In genomic region chr3:96502181-96503082, GRCm38 (mm10) we compare ENCODE assay signal across 1 mouse cellular context.
TF ChIP-seq lines count a peak whose summit lies in the region.

No protein-coding gene starts in this region.

TF ChIP-seq in CH12.LX, 34 proteins besides CTCF, POLR2A, EP300 and RAD21 (continued from another document):
- TF ChIP-seq NRF1 (IDR thresholded peaks at IDR 0.05; ENCODE audit: low read depth, low read length) (no peak), UBTF (IDR thresholded peaks at IDR 0.05; ENCODE audit: low read depth, low read length) (no peak), TBP (conservative IDR thresholded peaks at IDR 0.05; ENCODE audit: low read depth, low read length) (0 out of 2 replicates have a peak, but pooled peaks have one; percentile 32), MEF2A (IDR thresholded peaks at IDR 0.05; ENCODE audit: borderline replicate concordance, low read depth, low read length) (no peak), USF1 (IDR thresholded peaks at IDR 0.05; ENCODE audit: low read depth, low read length) (no peak), USF2 (conservative IDR thresholded peaks at IDR 0.05; ENCODE audit: low read depth, low read length) (no peak), ETS1 (conservative IDR thresholded peaks at IDR 0.05; ENCODE audit: low read depth, low read length) (no peak), ZKSCAN1 (IDR thresholded peaks at IDR 0.05; ENCODE audit: borderline replicate concordance, low read depth, low read length) (no peak), RCOR1 (conservative IDR thresholded peaks at IDR 0.05; ENCODE audit: low read depth, low read length) (no peak), CHD2 (IDR thresholded peaks at IDR 0.05; ENCODE audit: low read length) (no peak), JUN (IDR thresholded peaks at IDR 0.05; ENCODE audit: insufficient read depth, low read depth, low read length) (no peak), GABPA (IDR thresholded peaks at IDR 0.05; ENCODE audit: insufficient replicate concordance, low read depth, low read length) (no peak), NELFE (IDR thresholded peaks at IDR 0.05; ENCODE audit: low read depth, low read length) (0 out of 2 replicates have a peak, but pooled peaks have one; percentile 12), MXI1 (IDR thresholded peaks at IDR 0.05; ENCODE audit: low read depth, low read length) (peak; percentile 92)
